Comparison of ENCODE assay signal across 7 mouse cellular contexts in the genomic region with DNA sequence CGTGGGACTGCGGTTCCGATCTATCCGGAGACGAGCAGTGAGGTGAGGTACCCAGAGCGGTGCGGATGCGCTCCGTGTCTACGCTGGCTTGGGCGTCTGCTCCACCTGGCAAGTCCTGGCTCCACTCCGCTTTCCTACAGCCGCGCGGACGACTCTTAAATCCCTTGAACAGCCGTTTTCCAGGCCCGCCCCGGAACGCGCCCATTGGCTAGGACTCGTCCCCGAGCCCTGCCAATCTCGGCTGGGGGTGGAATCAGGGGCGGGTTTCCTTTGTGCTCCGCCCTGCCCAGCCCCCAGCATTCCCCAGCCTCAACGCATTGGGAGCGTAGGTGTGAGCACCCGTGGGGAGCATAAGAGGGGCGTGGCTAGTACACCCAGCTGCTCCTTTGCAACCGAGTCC. TPM values are rescaled to one million over a fixed set of nuclear protein-coding genes. Genes with fewer than 3 reads are reported as not detected.
DNase-seq lines count a peak whose midpoint lies in the region; ATAC-seq and TF ChIP-seq lines count a peak whose summit lies in the region.

A gene (minus strand): TSS at position 134 of the 400 bp plus-strand sequence.

- H3K27me3 ChIP-seq in embryonic facial prominence, embryonic 11.5 days (ENCODE audit: control insufficient read depth, insufficient read depth, low read length) = peaks cover 27% of the 10 kb centered on the region
- H3K27me3 ChIP-seq in midbrain, embryonic 12.5 days = peaks cover 36% of the 10 kb centered on the region

- WGBS in embryonic facial prominence, embryonic 11.5 days = under 1% methylated on average over 31 of the region's 31 CpGs
- under 1% methylated on average over 31 of the region's 31 CpGs for WGBS in midbrain, embryonic 12.5 days

- TF ChIP-seq CTCF in bone marrow macrophage, adult 2 months (IDR thresholded peaks at IDR 0.05; ENCODE audit: low read depth, low read length) = no peak

- peak within 1 kb of the TSS; percentile 81 for H3K4me2 ChIP-seq in embryonic facial prominence, embryonic 11.5 days (ENCODE audit: low read depth, low read length)
- H3K4me2 ChIP-seq in midbrain, embryonic 12.5 days (replicated peaks) = peak within 1 kb of the TSS; percentile 81

- peak within 1 kb of the TSS; percentile 48 for H3K4me3 ChIP-seq in bone marrow macrophage, adult 2 months (ENCODE audit: insufficient read depth, low read length)
- peak within 1 kb of the TSS; percentile 52 for H3K4me3 ChIP-seq in embryonic facial prominence, embryonic 11.5 days (ENCODE audit: low read depth, low read length)
- H3K4me3 ChIP-seq in midbrain, embryonic 12.5 days = peak within 1 kb of the TSS; percentile 57

- peak within 1 kb of the TSS; percentile 41 for H3K9ac ChIP-seq in embryonic facial prominence, embryonic 11.5 days (replicated peaks; ENCODE audit: low read length)
- peak within 1 kb of the TSS; percentile 66 for H3K9ac ChIP-seq in midbrain, embryonic 12.5 days (replicated peaks)

- H3K9me3 ChIP-seq in embryonic facial prominence, embryonic 11.5 days (replicated peaks; ENCODE audit: control insufficient read depth, low read length) = no peaks in the 10 kb centered on the region
- H3K9me3 ChIP-seq in midbrain, embryonic 12.5 days = no peaks in the 10 kb centered on the region

- peaks cover 2% of the 10 kb centered on the region; the same call in 1 of the 2 replicates for H3K4me1 ChIP-seq in bone marrow macrophage, adult 2 months (ENCODE audit: control insufficient read depth, insufficient read depth, low read length)
- peaks cover 2% of the 10 kb centered on the region; the same call in 1 of the 2 replicates for H3K4me1 ChIP-seq in embryonic facial prominence, embryonic 11.5 days (ENCODE audit: control insufficient read depth, insufficient read depth, low read length)
- peaks cover 26% of the 10 kb centered on the region for H3K4me1 ChIP-seq in midbrain, embryonic 12.5 days

- peak; percentile 97 for ATAC-seq in embryonic facial prominence, embryonic 11.5 days (replicated peaks; ENCODE audit: insufficient number of reproducible peaks, low FRiP score, low TSS enrichment, low read depth)
- ATAC-seq in midbrain, embryonic 12.5 days (ENCODE audit: low FRiP score, low read depth) = peak; percentile 97

- TF ChIP-seq POLR2A in bone marrow macrophage, adult 2 months (IDR thresholded peaks at IDR 0.05; ENCODE audit: borderline replicate concordance, low read depth, low read length) = no peak

- intact Hi-C loops in left cerebral cortex, postnatal 36 days (cut with DNase I) = loop anchor here (5.0 kb wide), 5 partner anchors 165 to 1355 kb away; no protein-coding TSS in a partner anchor

- no peaks in the 10 kb centered on the region for H3K36me3 ChIP-seq in embryonic facial prominence, embryonic 11.5 days (replicated peaks; ENCODE audit: control insufficient read depth, insufficient read depth, low read depth, low read length)
- no peaks in the 10 kb centered on the region for H3K36me3 ChIP-seq in midbrain, embryonic 12.5 days

- DNase-seq in embryonic facial prominence, embryonic 11.5 days (ENCODE audit: low spot score) = peak; percentile 97
- peak; percentile 98 for DNase-seq in heart, adult 11 months
- peak; percentile 90 for DNase-seq in kidney, adult 18-20 months
- peak; percentile 96 for DNase-seq in left cerebral cortex, postnatal 36 days (ENCODE audit: low spot score in 2 of 2)
- peak; percentile 17 to 63 for DNase-seq in spleen, postnatal 4 days (ENCODE audit: low spot score in 2 of 2)

- no peak within 1 kb of the TSS for H3K27ac ChIP-seq in bone marrow macrophage, adult 2 months (ENCODE audit: insufficient read depth, low read depth, low read length)
- H3K27ac ChIP-seq in embryonic facial prominence, embryonic 11.5 days (replicated peaks; ENCODE audit: low read depth, low read length) = no peak within 1 kb of the TSS
- H3K27ac ChIP-seq in midbrain, embryonic 12.5 days (replicated peaks) = no peak within 1 kb of the TSS

RNA-seq across cellular contexts. Expression of the gene that starts here (rescaled TPM):
- polyA plus RNA-seq in bone marrow macrophage, adult 2 months (2012; ENCODE audit: insufficient read depth, insufficient read length, missing spikeins) = 0.19 TPM in 1 of 2 replicates, not detected in the other
- 11.8 and 16.8 TPM in 2 replicates for polyA plus RNA-seq in embryonic facial prominence, embryonic 11.5 days (2014; fragmentation: Nextera tagmentation; extraction: Ambion mirVana)
- total RNA-seq in left cerebral cortex, postnatal 36 days (2021) = 10 to 100 TPM; 69.3 to 90.4 TPM
- 34.4 and 36.8 TPM in 2 replicates for polyA plus RNA-seq in midbrain, embryonic 12.5 days (2016; fragmentation: Nextera tagmentation; extraction: Ambion mirVana)

Comparison
In these comparisons a context has a peak if more than half of its experiments do, and no peak if none do; other contexts are left out.
1. RNA of the gene that starts here (polyA plus RNA-seq): 34.4 to 36.8 TPM in midbrain, embryonic 12.5 days and 11.8 to 16.8 TPM in embryonic facial prominence, embryonic 11.5 days; 0.19 TPM in bone marrow macrophage, adult 2 months; every median in the first group is over 10 times any median in the second.
2. DNase-seq: peak in every context shown above with its lines; median percentile 98 in heart, adult 11 months; 97 in embryonic facial prominence, embryonic 11.5 days; 96 in left cerebral cortex, postnatal 36 days; 90 in kidney, adult 18-20 months; 40 in spleen, postnatal 4 days.
3. Peak in every context shown above with its lines, with median percentiles within 50 percentile points of each other: H3K4me3 ChIP-seq.